Mouse (Mus musculus) cerebellum, postnatal 4 days (tissue): ENCODE results near the gene Trappc5.

Source experiments
- DNase-seq, 2 experiments: peaks; one replicate each; pipeline ENCODE4 v3.0.0; 2022; ENCODE audit warnings: low spot score in 2 of 2, mixed read lengths in 1 of 2

Trappc5 gene

GRCm38 (mm10) chr8:3676131-3676992 is at the start of gene Trappc5:
Gene Trappc5, plus strand, starts transcription at chr8:3676299.
- peak; percentile 96 to 98 for DNase-seq

DNA sequence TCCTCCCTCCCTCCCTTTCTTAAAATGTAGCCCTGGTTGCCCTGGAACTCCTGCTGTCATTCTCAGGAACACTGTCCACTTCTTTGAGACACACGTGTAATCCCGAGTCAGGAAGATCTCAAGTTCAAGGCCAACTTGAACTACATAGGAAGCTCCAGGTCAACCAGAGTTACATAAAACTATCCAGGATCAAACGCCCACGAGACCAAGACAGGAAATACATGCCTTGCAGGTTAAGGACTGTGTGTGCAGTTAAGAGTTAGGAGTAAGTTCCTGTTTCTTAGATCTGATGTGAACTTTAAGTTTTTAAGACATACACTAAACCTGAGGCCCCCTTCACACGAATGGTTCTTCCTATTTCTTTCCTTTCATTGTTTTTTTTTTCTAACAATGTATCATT is 49.1 kb upstream of the Trappc5 start:
- DNase-seq: no peak

GRCm38 (mm10) chr8:3628014-3628413 is 48.1 kb upstream of the Trappc5 start:
- DNase-seq: no peak

DNA sequence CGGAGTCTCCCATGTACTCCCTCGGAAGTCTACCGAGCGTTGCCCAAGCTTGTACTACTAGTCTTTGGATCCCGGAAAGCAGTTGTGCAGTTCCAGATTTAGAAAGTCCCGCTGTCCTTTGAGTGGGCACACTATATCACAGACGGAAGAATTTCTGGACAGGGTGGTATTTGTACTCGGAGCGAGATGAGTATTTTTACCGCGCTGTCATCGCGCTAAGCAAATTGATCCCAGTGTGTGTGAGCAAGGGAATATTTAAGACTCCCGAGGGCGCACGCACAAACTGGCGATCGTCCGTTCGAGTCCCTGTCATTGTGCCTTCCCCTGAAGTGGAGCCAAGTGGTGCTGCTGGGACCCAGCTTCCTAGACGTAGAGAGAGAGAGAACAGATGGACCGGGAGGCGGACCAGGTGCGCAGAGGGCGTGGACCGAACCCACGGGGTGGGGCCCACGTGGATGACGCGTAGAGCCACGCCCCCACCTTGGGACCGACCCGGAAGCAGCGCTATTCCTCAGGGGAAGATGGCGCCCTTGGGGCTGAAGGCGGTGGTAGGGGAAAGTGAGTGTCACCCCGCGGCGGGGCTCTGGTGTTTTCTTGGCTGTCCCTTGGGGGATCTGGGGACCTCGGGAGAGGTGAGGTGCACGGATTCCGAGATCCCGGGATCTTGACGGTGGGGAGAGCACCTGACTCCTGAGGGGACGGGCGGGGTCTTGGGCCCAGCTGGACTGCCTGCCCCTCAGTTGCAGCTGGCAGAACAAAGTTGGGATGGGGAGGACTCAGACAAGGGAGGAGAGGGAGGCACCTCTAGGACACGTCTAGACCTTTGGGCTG is 45.2 kb upstream of the Trappc5 start, which contains the start of gene Stxbp2:
TSS of gene Stxbp2 (plus strand) at position 309 of the 831 bp plus-strand sequence.
- no peak for DNase-seq

DNA sequence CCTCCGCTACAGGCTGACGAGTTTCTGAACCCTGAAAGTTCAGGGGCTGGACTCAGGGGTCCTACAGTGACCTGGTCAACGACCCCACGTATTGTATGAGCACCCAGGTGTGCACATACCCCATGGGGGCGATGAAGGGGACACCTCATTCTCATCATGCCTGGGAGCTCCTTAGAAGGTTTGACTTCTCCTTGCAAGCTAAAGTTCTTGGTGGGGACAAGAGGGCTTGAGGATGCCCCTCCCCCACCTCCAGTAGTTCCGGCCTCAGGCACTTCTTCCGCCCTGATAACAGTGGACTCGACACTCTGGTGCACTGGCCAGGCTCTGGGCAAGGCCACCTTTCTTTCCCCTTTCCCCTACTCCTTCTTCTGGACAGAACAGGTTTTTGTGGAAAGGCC is 44.6 kb upstream of the Trappc5 start:
- no peak for DNase-seq

DNA sequence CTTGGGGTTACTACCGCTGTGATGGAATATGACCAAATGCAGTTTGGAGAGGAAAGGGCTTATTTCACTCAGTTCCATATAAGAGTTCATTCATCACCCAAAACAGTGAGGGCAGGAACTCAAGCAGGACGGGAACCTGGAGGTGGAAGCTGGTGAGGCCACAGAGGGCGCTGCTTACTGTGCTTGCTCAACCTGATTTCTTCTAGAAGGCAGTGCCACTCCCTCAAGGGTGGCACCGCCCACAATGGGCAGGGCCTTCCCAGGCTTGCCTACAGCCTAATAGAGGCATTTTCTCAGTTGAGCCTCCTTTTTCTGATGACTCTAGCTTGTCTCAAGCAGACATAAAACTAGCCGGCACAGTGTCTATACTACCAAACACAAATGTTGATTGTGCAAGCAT is 30.3 kb upstream of the Trappc5 start:
- no peak for DNase-seq

DNA sequence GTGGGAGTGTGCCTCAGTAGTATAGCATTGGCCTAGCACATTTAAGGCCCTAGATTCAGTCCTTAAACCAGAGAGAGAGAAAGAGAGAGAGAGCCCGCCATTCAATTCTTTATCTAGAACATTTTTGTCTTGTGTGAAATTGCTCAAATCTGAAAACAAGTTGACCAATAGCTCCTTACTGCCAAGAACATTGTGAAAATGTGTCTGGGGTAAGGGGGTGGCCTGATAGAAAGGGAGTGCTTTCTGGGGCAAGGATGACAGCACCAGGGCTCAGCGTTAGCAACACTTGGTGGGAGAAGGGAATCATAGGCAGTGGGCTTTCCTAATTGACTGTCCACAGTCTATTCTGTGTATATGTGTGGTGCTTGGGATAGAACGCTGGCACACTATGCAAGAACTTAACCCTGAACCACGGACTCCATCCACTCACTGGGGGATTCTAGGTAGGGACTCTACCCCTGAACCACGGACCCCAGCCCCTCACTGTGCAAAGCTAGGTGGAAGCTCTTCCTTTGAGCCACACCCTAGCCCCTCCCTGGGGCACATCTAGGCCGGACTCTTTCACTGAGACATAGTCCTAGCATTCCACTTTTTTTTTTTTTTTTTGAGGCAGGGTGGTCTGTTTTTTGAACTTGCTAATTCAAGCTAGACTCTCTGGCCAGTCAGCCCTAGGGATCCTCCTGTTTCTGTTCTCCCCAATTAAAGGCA is 29.1 kb upstream of the Trappc5 start:
- no peak for DNase-seq

GRCm38 (mm10) chr8:3647561-3647960 is 28.5 kb upstream of the Trappc5 start:
- DNase-seq: no peak

- no peak for DNase-seq
Measured at GRCm38 (mm10) chr8:3648268-3648667, 27.8 kb upstream of the Trappc5 start.

DNA sequence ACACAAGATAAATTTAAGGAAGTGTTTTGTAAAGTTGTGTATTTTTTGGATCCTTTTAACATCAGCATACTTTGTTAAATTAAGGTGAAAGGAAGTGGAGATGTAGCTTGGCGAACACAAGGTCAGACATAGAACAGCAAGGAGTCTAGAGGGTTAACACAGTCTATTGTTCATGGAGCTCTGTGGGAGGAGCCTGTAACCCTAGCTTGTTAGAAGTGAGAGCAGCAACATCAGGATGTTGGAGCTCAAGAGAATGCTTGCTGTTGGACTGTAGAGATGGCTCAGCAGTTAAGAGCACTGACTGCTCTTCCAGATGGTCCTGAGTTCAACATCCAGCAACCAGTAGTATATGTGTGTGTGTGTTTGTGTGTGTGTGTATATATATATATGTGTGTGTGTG is 27.1 kb upstream of the Trappc5 start:
- no peak for DNase-seq

DNA sequence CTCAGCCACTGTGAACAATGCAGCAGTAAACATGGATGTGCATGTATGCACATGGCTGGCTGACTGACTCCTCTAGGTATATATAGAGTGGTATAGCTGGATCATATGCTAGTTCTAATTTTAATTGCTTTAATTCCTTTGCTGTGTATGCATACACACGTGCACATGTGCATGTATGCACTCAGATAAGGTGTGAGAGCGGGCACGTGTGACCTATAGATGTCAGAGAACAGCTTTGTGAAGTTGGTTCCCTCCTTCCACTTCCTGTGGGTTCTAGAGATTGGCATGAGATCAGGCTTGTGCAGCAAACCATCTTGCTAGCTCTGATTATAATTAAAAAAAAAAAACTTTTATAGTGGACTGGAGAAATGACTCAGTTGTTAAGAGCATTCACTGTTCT is 23.3 kb upstream of the Trappc5 start:
- DNase-seq: no peak

DNA sequence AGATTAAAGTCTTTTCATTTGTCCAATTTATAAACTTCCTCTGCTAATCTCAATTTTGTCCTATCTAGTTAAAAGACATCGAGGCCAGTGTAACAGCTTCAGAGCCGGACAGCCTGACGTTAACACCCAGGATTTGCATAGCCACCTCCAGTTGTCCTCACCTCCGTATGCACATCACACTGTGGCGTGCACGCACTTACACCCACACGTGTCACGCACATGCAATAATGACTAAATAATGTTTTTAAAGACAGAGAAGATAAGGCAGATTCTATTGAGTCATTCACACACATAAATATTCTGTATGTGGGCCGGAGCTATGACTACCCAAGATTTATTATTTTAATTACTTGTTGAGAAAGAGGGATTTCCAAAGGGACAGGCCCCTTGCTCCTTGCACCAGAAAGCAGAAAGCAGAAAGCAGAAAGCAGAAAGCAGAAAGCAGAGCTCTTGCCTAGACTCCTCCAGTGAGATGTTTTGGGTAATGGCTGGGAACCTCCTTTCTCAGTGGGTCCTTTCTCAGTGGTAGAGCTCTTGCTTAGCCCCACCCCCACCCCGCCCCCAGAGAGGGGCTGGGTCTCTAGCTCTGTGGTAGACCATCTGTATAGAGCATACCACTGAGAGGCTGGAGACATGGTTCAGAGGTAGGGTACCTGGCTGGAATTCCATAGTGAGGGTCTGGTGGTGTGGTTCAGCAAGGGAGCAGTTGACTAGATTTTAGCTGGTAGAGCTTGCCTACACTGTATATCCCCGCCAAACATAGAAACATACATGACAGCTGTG is 21.2 kb upstream of the Trappc5 start:
- DNase-seq: no peak

- no peak for DNase-seq
Measured at GRCm38 (mm10) chr8:3655526-3655925, 20.6 kb upstream of the Trappc5 start, which contains the start of gene Retn. Gene Retn, plus strand, starts transcription at chr8:3655770.

- no peak for DNase-seq
Measured at GRCm38 (mm10) chr8:3656725-3657381, 19.2 kb upstream of the Trappc5 start.

- no peak for DNase-seq
Measured at GRCm38 (mm10) chr8:3660889-3661288, 15.2 kb upstream of the Trappc5 start.

DNA sequence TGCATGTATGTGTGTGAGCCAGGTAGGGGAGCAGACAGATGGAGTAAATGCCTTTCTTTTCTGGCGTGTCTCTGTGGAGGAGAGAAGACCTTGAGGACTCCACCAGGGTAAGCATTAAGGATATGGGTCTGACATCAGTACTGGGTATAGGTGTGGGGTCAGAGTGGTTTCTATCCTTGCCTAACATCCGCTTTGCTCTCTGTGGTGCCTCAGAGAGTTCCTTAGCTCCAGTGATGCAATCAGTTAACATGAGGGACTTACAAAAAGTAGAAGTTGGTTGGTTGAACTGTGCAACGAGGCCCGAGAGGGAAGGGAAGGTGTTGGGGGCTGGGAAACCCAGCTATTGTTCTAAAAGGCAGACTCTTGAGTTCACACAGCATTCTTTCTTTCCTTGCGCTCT is 11.7 kb upstream of the Trappc5 start:
- no peak for DNase-seq

- no peak for DNase-seq
Measured at GRCm38 (mm10) chr8:3665507-3665906, 10.6 kb upstream of the Trappc5 start, which contains the start of gene Mcemp1. Gene Mcemp1, plus strand, starts transcription at chr8:3665754.

DNA sequence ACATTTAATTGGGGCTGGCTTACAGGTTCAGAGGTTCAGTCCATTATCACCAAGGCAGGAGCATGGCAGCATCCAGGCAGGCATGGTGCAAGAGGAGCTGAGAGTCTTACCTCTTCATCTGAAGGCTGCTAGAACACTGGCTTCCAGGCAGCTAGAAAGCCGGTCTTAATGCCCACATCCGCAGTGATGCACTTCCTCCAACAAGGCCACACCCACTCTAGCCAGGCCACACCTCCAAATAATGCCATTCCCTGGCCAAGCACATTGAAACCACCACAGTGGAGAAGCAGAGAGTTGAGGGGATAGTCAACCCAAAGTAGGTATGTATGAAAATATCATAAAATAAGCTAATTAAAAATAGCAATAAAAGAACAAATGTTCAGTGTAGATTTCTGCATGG is 5.7 kb upstream of the Trappc5 start:
- no peak for DNase-seq

GRCm38 (mm10) chr8:3671980-3672491 is 4.1 kb upstream of the Trappc5 start, which contains the start of gene Fcor:
Gene Fcor, minus strand, starts transcription at chr8:3672362.
- peak; percentile 79 to 86 for DNase-seq

DNA sequence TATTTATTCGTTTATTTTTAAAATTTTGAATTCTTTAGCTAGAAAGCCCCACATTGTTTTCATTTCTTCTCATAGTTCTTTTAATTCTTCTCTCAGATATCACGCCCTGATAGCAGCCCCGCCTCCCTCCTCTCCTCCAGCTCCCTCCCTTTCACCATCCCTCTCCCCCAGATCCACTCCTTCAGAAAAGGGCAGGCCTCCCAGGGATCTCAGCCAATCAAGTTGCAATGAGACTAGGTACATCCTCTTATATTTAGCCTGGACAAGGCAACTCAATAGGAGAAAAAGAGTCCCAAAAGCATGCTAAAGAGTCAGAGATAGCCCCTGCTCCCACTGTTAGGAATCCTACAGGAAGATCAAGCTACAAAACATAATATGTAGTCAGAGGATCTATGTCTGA is 1.4 kb upstream of the Trappc5 start:
- DNase-seq: no peak
